Mouse (Mus musculus): ENCODE measurements around the gene Nfkbil1. TPM values are rescaled to one million over a fixed set of nuclear protein-coding genes. Genes with fewer than 3 reads are reported as not detected.

The Nfkbil1 gene
- total and polyA plus RNA-seq, 3 experiments, result 15.2 to 25.9 (median 22.0) TPM

GRCm38 (mm10) chr17:35195631-35196320 lies 39.8 kb downstream of the Nfkbil1 start (continued):
- TF ChIP-seq IRF4 (IDR thresholded peaks at IDR 0.05; ENCODE audit: low read depth, low read length) (peak; percentile 44; the same call in 1 of the 2 replicates), EP300 (IDR thresholded peaks at IDR 0.05; ENCODE audit: low read length) (0 out of 2 replicates have a peak, but pooled peaks have one; percentile 5), GABPA (IDR thresholded peaks at IDR 0.05; ENCODE audit: insufficient replicate concordance, low read depth, low read length) (no peak), HCFC1 (IDR thresholded peaks at IDR 0.05; ENCODE audit: low read depth, low read length) (no peak), SMC3 (IDR thresholded peaks at IDR 0.05; ENCODE audit: low read depth, low read length) (peak; percentile 93), POLR2AphosphoS2 (IDR thresholded peaks at IDR 0.05; ENCODE audit: low read depth, low read length) (no peak), TCF12 (IDR thresholded peaks at IDR 0.05; ENCODE audit: low read depth, low read length) (peak; percentile 54; the same call in 1 of the 2 replicates), E2F4 (IDR thresholded peaks at IDR 0.05; ENCODE audit: insufficient replicate concordance, low read depth, low read length) (no peak), CTCF (conservative IDR thresholded peaks at IDR 0.05 in 1 of 2, IDR thresholded peaks at IDR 0.05 in 1 of 2; ENCODE audit: low read depth in 2 of 2, low read length in 2 of 2) (peak; percentile 44 to 99; a peak in 3 of 4 replicates), RCOR1 (conservative IDR thresholded peaks at IDR 0.05; ENCODE audit: low read depth, low read length) (peak; percentile 60; the same call in 1 of the 2 replicates), MAFK (IDR thresholded peaks at IDR 0.05; ENCODE audit: insufficient replicate concordance, low read length) (no peak)

GRCm38 (mm10) chr17:35194844-35195630 lies 40.6 kb downstream of the Nfkbil1 start:
- Histone ChIP-seq H3K9me3 (replicated peaks; ENCODE audit: low read length) (no peaks in the 10 kb centered on the region), H3K9ac (ENCODE audit: insufficient read depth, low read depth) (peak overlapping the region; percentile 71), H3K4me3 (replicated peaks in 1 of 3; ENCODE audit: low read depth in 2 of 3, low read length in 2 of 3, poor library complexity in 1 of 3) (peak overlapping the region; percentile 60 to 80 (median 78)), H3K36me3 (replicated peaks in 1 of 2; ENCODE audit: control insufficient read depth in 1 of 2, insufficient read depth in 1 of 2, low read length in 1 of 2) (peaks cover 1 to 11% of the 10 kb centered on the region in 2 experiments), H3K27me3 (replicated peaks) (no peaks in the 10 kb centered on the region), H3K27ac (ENCODE audit: insufficient read depth, low read depth) (peak overlapping the region; percentile 96), H3K4me2 (ENCODE audit: insufficient read depth, low read depth, poor library complexity, severe bottlenecking) (peak overlapping the region; percentile 87), H3K79me2 (replicated peaks; ENCODE audit: control insufficient read depth, extremely low read depth, insufficient read depth, poor library complexity, severe bottlenecking) (peaks cover 12% of the 10 kb centered on the region), H3K4me1 (ENCODE audit: control insufficient read depth in 1 of 2, insufficient read depth in 2 of 2) (peaks cover 27 to 48% of the 10 kb centered on the region in 2 experiments)
- DNase-seq (ENCODE audit: extremely low read depth), result no peak
- in situ Hi-C loops (cut with MboI; ENCODE audit: low pct_ligation_motif_present, low pct_unique_long_range_greater_than_20kb, low sequenced_read_pairs) (no loop called here), dilution Hi-C loops (cut with MboI; ENCODE audit: extremely low pct_ligation_motif_present, extremely low pct_unique_long_range_greater_than_20kb, low sequenced_read_pairs) (no loop called here)
- TF ChIP-seq MXI1 (IDR thresholded peaks at IDR 0.05; ENCODE audit: low read depth, low read length) (peak; percentile 18; the same call in 1 of the 2 replicates), MAX (IDR thresholded peaks at IDR 0.05; ENCODE audit: low read length) (no peak; the same call in 1 of the 2 replicates), SIN3A (IDR thresholded peaks at IDR 0.05; ENCODE audit: low read length) (peak; percentile 59; the same call in 1 of the 2 replicates), NELFE (IDR thresholded peaks at IDR 0.05; ENCODE audit: low read depth, low read length) (no peak; the same call in 1 of the 2 replicates), CHD1 (IDR thresholded peaks at IDR 0.05; ENCODE audit: low read depth, low read length) (no peak), SMC3 (IDR thresholded peaks at IDR 0.05; ENCODE audit: low read depth, low read length) (peak; percentile 1; the same call in 1 of the 2 replicates), UBTF (IDR thresholded peaks at IDR 0.05; ENCODE audit: low read depth, low read length) (peak; percentile 59; the same call in 1 of the 2 replicates), CHD2 (IDR thresholded peaks at IDR 0.05; ENCODE audit: low read length) (peak; percentile 19; the same call in 1 of the 2 replicates), JUND (conservative IDR thresholded peaks at IDR 0.05; ENCODE audit: low read depth, low read length) (0 out of 2 replicates have a peak, but pooled peaks have one; percentile 21), IRF4 (IDR thresholded peaks at IDR 0.05; ENCODE audit: low read depth, low read length) (no peak), RCOR1 (conservative IDR thresholded peaks at IDR 0.05; ENCODE audit: low read depth, low read length) (no peak; the same call in 1 of the 2 replicates), EP300 (IDR thresholded peaks at IDR 0.05; ENCODE audit: low read length) (peak; percentile 54; the same call in 1 of the 2 replicates)
